Mouse (Mus musculus) liver, embryonic 13.5 days (tissue): ENCODE measurements at regions not wholly inside any gene's neighbourhood (a gene's known extent, or its start where the extent isn't known, plus 50 kb on each side); places are given as distances from the start of the nearest gene placed in this dataset.

Source experiments
- ATAC-seq: fragments of 200-750 bp; cut with Nextera tagmentation; 2 replicates; pipeline ENCODE4 v1.8.0; 2017; ENCODE audit warnings: low read depth, mild to moderate bottlenecking, moderate number of reproducible peaks, moderate library complexity
- DNase-seq: peaks from one replicate; pipeline ENCODE4 v3.0.0; 2022
- H3K27ac ChIP-seq: fragments of 300-500 bp; sonication (generic); 2 replicates; pipeline ENCODE4 v1.5.1; 2015; ENCODE audit warnings: moderate library complexity, mild to moderate bottlenecking, inconsistent platforms
- H3K27me3 ChIP-seq: fragments of 300-500 bp; sonication (generic); 2 replicates; pipeline ENCODE4 v1.6.1; 2015; ENCODE audit warnings: mild to moderate bottlenecking, inconsistent platforms
- H3K36me3 ChIP-seq: fragments of 300-500 bp; sonication (generic); 2 replicates; pipeline ENCODE4 v1.6.1; 2015; ENCODE audit warnings: mild to moderate bottlenecking, inconsistent platforms
- H3K4me1 ChIP-seq: fragments of 300-500 bp; sonication (generic); replicated peaks from 2 replicates; pipeline ENCODE4 v1.6.1; 2015; ENCODE audit warnings: inconsistent platforms
- H3K4me2 ChIP-seq: fragments of 300-500 bp; sonication (generic); 2 replicates; pipeline ENCODE4 v1.6.1; 2015; ENCODE audit warnings: inconsistent platforms, mild to moderate bottlenecking, moderate library complexity
- H3K4me3 ChIP-seq: fragments of 300-500 bp; sonication (generic); replicated peaks from 2 replicates; pipeline ENCODE4 v1.5.1; 2015; ENCODE audit warnings: mild to moderate bottlenecking, inconsistent platforms
- H3K9ac ChIP-seq: fragments of 300-500 bp; sonication (generic); 2 replicates; pipeline ENCODE4 v1.6.1; 2015; ENCODE audit warnings: mild to moderate bottlenecking, inconsistent platforms
- H3K9me3 ChIP-seq: fragments of 300-500 bp; sonication (generic); replicated peaks from 2 replicates; pipeline ENCODE4 v1.6.1; 2016; ENCODE audit warnings: inconsistent platforms
- WGBS: fragments of 180-500 bp; shearing (Covaris S2); methylation state at CpG from one replicate; pipeline ENCODE4 v1.1.7; 2015; ENCODE audit not compliant: insufficient replicate concordance; 5-methylcytosine and 5-hydroxymethylcytosine counted together

DNA sequence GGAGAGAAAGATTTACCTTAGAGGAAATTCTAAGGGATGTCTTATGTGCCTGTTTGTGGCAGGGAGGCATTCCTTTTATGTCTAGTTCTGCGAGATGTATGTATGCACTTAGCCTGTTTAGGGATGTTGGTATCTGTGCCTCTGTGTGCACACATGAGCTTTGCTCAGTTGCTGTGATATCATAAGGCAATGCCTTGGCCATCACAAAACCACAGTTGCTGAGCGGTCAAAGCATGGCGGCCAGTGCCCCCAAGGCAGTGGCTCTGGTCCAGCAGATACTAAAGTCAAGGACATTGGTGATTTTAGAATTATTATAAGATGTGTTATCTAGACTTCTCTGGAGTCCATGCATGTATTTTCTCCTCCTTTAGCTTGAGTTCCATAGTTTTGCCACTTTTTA, 119.5 kb downstream of the Ube2e3 start:
- Histone ChIP-seq H3K9me3 (no peaks in the 10 kb centered on the region), H3K27ac (no peak overlapping the region), H3K4me2 (no peak overlapping the region), H3K27me3 (no peaks in the 10 kb centered on the region), H3K4me1 (peaks cover 19% of the 10 kb centered on the region), H3K9ac (no peak overlapping the region), H3K4me3 (no peak overlapping the region), H3K36me3 (no peaks in the 10 kb centered on the region)
- ATAC-seq (no peak), DNase-seq (no peak)
- WGBS, result 89% methylated on average over 3 of the region's 3 CpGs

DNA sequence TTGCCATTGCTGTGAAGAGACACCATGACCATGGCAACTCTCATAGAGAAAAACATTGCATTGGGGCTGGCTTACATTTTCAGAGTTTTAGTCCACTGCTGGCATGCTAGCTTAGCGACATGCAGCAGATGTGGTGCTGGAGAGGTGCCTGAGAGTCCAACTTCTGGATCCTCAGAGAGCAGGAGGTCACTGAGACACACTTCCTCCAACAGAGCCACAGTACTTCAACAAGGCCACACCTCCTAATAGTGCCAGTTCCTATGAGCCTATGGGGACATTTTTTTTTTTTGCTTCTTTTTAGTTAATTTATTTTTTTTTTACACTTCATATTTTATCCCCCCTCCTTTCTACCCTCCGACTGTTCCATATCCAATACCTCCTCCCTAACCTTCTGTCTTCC, 120.3 kb downstream of the Ube2e3 start:
- WGBS, result 66% methylated on average over 2 of the region's 2 CpGs
- no peak overlapping the region for H3K27ac ChIP-seq
- peaks cover 17% of the 10 kb centered on the region for H3K4me1 ChIP-seq
- no peak overlapping the region for H3K4me3 ChIP-seq
- H3K9me3 ChIP-seq, result no peaks in the 10 kb centered on the region
- no peak overlapping the region for H3K4me2 ChIP-seq
- no peak overlapping the region for H3K9ac ChIP-seq
- H3K27me3 ChIP-seq, result no peaks in the 10 kb centered on the region
- no peaks in the 10 kb centered on the region for H3K36me3 ChIP-seq
- no peak for ATAC-seq
- DNase-seq, result no peak

DNA sequence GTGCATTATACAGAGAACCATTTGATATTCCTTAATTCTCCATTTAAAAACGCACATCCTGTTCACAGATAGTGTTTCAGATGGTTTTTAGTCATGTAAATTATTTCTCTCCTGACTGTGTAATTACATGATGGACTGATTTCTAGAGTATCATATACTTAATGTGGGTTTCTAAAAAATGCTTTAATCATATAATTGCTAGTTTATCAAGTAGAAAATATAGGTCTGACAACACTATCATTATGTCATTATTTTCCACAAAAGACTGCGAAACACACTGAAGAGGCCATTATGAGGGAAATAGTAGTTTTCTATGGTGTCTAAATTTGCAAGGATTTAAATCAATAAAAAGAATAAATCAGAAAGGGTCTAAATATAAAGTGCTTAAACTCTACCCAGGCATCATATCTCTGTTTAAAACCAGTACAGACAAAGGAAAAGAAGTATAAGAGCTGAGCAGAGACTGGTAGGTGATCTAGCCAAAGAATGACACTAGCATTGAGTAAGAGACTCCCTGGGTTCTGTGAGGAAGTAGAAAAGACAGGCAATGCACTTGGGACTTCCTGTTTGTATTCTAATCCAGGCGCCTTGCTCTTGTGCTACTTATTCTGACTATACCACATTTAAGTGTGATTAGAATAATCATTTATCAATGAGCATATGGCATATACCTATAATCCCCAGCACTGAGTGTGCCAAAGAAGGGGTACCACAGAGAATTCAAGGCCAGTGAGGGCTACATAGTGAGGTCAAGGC, 127.1 kb downstream of the Ube2e3 start:
- no peak overlapping the region for H3K4me2 ChIP-seq
- H3K27ac ChIP-seq, result no peak overlapping the region
- peaks cover 5% of the 10 kb centered on the region for H3K4me1 ChIP-seq
- DNase-seq (no peak), ATAC-seq (no peak)
- 61% methylated on average over 3 of the region's 3 CpGs for WGBS
- no peaks in the 10 kb centered on the region for H3K27me3 ChIP-seq
- H3K9ac ChIP-seq, result no peak overlapping the region
- no peaks in the 10 kb centered on the region for H3K36me3 ChIP-seq
- H3K9me3 ChIP-seq, result no peaks in the 10 kb centered on the region
- no peak overlapping the region for H3K4me3 ChIP-seq

DNA sequence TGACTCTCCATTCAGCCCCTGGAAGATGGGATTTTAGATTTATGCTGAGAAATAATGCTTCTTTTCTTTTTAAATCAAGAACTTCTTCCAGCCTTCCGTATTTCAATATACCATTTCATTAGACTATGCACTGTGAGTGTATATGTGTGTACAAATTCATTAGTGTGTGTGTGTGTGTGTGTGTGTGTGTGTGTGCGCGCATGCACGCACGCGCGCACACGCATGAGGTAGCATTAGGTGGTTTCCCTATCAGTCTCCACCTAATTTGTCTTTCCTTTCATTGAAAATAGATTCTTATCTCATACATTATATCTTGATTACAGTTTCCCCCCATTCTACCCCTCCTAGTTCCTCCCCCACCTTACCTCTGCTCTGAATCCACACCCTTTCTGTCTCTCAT, 130.7 kb downstream of the Ube2e3 start:
- Histone ChIP-seq H3K9ac (no peak overlapping the region), H3K4me2 (no peak overlapping the region), H3K27me3 (no peaks in the 10 kb centered on the region), H3K36me3 (no peaks in the 10 kb centered on the region), H3K4me3 (no peak overlapping the region), H3K4me1 (no peaks in the 10 kb centered on the region), H3K9me3 (no peaks in the 10 kb centered on the region), H3K27ac (no peak overlapping the region)
- 88% methylated on average over 8 of the region's 8 CpGs for WGBS
- no peak for DNase-seq
- no peak for ATAC-seq

DNA sequence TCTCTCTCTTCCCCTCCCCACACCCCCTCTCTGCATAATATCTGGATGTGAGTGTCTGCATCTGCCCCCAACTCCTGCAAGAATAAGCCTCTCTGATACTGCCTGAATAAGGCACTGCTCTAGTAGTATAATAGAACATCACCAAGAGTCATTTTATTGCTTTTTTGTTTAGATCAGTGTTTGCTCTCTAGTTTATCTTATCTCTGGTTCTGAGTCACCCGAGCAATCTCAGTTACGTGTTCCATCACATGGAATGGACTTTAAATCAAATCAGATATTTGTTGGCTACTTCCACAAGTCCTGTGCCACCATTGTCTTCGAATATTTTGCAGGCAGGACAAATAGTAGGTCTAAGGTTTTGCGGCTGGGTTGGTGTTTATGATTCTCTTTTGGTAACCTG, 131.5 kb downstream of the Ube2e3 start:
- Histone ChIP-seq H3K36me3 (no peaks in the 10 kb centered on the region), H3K9me3 (no peaks in the 10 kb centered on the region), H3K4me2 (no peak overlapping the region), H3K27ac (no peak overlapping the region), H3K4me1 (no peaks in the 10 kb centered on the region; the same call in 1 of the 2 replicates), H3K27me3 (no peaks in the 10 kb centered on the region), H3K9ac (no peak overlapping the region), H3K4me3 (no peak overlapping the region)
- ATAC-seq, result no peak
- no peak for DNase-seq
- 63% methylated on average over 4 of the region's 4 CpGs for WGBS

DNA sequence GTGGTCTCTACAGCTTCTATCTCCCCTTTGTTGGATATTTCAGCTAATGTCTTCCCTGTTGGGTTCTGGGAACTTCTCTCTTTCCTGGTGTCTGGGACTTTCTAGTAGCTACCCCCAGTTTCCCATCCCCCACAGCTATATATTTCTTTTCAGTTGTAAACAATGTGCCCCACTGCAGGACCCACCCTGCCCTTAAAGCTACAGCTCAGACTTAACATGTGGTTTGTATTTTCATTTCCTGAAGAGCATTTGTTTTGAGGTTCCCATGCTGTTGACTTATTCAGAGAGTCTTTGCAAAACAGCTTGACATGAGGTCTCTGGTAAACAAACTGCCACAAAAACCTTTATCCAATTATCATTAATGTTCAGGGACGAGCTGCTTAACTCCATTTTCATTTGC, 136.9 kb downstream of the Ube2e3 start:
- no peaks in the 10 kb centered on the region for H3K36me3 ChIP-seq
- DNase-seq (no peak), ATAC-seq (no peak)
- WGBS, result 37% methylated on average over 1 of the region's 1 CpGs
- H3K4me3 ChIP-seq, result no peak overlapping the region
- H3K4me1 ChIP-seq, result peaks cover 4% of the 10 kb centered on the region
- H3K27me3 ChIP-seq, result no peaks in the 10 kb centered on the region
- H3K27ac ChIP-seq, result no peak overlapping the region
- no peak overlapping the region for H3K4me2 ChIP-seq
- H3K9me3 ChIP-seq, result no peaks in the 10 kb centered on the region
- H3K9ac ChIP-seq, result no peak overlapping the region

DNA sequence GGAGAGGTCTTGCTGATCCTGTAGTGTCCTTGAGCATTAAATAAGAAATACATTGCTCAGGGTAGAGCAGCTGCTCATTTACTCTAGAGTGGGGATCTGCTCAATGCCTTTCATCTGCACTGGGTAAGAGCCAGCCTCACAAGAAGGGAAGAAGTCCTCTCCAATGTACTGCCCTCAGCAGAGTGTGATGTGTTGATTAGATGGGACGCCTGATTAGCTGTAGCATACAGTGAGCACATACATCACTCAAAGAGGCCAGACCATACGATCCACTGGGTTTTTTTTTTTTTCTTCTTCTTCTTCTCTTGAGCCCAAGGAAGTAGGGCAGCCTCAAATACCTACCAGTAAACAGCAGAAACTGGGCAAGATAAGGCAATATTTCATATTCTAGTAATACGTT, 140.7 kb downstream of the Ube2e3 start:
- Histone ChIP-seq H3K36me3 (no peaks in the 10 kb centered on the region), H3K4me1 (peaks cover 4% of the 10 kb centered on the region), H3K4me3 (no peak overlapping the region), H3K9ac (no peak overlapping the region), H3K27ac (no peak overlapping the region), H3K4me2 (no peak overlapping the region), H3K9me3 (no peaks in the 10 kb centered on the region), H3K27me3 (no peaks in the 10 kb centered on the region)
- ATAC-seq (no peak), DNase-seq (no peak)
- WGBS, result 28% methylated on average over 3 of the region's 3 CpGs

DNA sequence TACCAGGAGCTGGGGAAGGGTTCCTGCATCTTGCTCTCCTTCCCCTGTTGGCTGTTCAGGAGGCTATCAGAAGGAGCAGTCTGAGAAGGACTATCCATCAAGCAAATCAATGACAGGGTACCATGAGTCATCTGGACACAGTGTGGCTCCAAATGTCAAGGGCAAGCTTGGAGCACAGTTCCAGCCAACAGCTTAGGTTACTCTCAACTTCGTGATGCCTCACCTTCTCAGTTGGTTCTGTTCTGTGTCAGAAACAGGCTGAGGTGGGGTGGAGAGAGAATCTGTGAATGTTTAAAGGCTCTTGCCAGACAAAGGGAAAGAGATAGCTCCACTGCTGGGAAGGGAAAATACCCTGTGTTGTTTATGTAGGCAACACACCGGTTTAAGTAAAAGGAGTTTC, 141.9 kb downstream of the Ube2e3 start:
- no peak overlapping the region for H3K9ac ChIP-seq
- DNase-seq (no peak), ATAC-seq (no peak)

DNA sequence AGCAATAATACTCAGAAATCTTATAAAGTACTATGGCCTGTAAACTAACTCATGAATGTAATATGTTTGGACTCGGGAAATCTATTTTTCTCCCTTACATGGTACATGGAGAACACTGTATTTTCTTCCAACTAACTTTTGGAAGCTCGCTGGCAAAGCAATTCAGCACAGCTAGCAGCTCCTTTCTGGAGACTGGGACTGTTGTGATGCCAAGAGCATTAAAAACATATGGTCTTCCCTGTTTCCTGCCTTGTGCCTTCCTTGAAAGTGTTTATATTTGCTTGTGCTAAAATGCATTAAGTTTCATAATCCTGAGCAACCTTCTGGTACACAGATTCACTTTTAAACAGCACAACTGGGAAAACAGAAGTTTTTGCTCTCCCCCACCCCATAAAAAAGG, 142.3 kb downstream of the Ube2e3 start:
- Histone ChIP-seq H3K27me3 (no peaks in the 10 kb centered on the region), H3K9me3 (no peaks in the 10 kb centered on the region), H3K36me3 (no peaks in the 10 kb centered on the region), H3K9ac (no peak overlapping the region), H3K4me1 (peaks cover 4% of the 10 kb centered on the region; the same call in 1 of the 2 replicates), H3K27ac (no peak overlapping the region), H3K4me2 (no peak overlapping the region), H3K4me3 (no peak overlapping the region)
- no peak for DNase-seq
- no peak for ATAC-seq
- WGBS, result 68% methylated on average over 2 of the region's 2 CpGs

More for the DNA sequence above, 141.9 kb downstream of the Ube2e3 start:
- Histone ChIP-seq H3K4me1 (peaks cover 4% of the 10 kb centered on the region), H3K27ac (no peak overlapping the region), H3K4me2 (no peak overlapping the region), H3K27me3 (no peaks in the 10 kb centered on the region), H3K36me3 (no peaks in the 10 kb centered on the region), H3K4me3 (no peak overlapping the region), H3K9me3 (no peaks in the 10 kb centered on the region)
- 66% methylated on average over 2 of the region's 2 CpGs for WGBS

DNA sequence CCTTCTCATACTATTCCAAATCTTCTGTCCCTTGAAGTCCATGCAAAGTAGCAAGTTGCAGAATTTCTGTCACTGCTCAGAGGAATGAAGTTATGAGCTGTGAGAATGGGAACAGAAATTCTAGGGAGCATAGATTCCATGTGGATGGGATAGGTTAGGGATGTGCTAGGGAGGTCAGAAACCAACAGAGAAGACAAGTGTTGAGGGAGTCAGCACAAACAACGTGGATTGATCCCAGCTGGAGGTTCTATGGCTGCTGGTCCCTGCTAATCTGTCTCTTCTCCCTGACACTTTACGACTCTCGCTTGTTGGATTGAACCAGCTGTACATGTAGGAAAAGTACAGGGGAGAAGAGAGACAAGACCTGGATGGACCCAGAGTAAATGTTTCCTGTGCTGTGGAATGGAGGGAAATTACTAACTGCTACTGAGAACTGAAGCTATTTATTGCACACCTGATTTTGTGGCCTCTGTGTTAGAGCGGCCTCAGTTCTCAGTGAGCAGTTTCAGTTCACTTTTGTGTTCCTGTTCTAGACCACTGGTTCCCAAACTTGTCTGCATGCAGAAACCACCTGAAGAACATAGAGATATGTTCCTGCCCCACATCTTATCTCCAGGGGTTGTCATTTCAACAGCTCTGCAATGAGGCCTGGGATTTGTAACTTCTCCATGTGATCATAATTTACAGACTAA, 151.0 kb downstream of the Ube2e3 start:
- no peak for ATAC-seq
- 69% methylated on average over 4 of the region's 4 CpGs for WGBS
- no peaks in the 10 kb centered on the region for H3K27me3 ChIP-seq
- no peak overlapping the region for H3K4me3 ChIP-seq
- H3K9ac ChIP-seq, result no peak overlapping the region
- H3K9me3 ChIP-seq, result no peaks in the 10 kb centered on the region
- H3K27ac ChIP-seq, result no peak overlapping the region
- no peak overlapping the region for H3K4me2 ChIP-seq
- H3K4me1 ChIP-seq, result no peaks in the 10 kb centered on the region
- no peak for DNase-seq
- no peaks in the 10 kb centered on the region for H3K36me3 ChIP-seq

DNA sequence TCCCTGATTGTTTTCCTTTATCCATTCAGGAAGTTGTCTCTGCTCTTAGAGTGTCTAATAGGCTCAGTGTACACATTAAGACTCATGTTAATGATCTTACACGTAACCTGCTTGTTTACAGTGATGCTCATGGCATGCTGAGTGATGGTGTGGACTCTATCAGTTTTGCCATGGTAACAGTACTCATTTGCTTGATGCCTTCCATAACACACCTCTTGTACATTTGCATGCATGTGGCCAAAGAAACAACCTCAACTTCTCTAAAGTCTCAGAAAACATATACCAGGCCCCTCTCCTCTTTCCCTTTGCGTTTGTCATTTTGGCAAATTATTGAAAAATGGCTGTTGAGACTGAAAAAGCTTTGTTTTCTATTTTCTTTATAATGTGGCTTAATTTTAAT, 155.0 kb downstream of the Ube2e3 start:
- no peaks in the 10 kb centered on the region for H3K27me3 ChIP-seq
- no peak overlapping the region for H3K27ac ChIP-seq
- no peaks in the 10 kb centered on the region for H3K4me1 ChIP-seq
- DNase-seq, result no peak
- ATAC-seq, result no peak
- no peak overlapping the region for H3K4me2 ChIP-seq
- no peaks in the 10 kb centered on the region for H3K36me3 ChIP-seq
- H3K4me3 ChIP-seq, result no peak overlapping the region
- 83% methylated on average over 2 of the region's 2 CpGs for WGBS
- no peaks in the 10 kb centered on the region for H3K9me3 ChIP-seq
- H3K9ac ChIP-seq, result no peak overlapping the region

DNA sequence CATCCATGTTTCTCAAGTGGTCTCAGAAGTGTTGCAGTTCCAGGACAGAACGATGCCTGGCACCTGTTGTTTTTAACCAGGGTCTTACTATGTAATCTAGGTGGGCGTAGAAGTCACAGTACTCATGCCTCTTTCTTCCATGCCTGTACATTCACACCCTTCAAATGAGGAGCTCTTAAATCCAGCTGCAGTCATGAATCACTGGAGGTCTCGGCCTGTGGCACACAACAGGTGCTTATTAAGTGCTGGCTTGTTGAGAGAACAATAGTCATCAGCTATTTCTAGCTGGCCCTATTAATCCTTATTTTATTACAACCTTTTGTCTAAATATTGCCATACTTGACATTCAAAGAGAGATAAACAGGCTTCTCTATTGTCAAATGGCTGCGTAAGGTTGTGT, 157.8 kb downstream of the Ube2e3 start:
- DNase-seq (no peak), ATAC-seq (no peak)
- Histone ChIP-seq H3K36me3 (no peaks in the 10 kb centered on the region), H3K9me3 (no peaks in the 10 kb centered on the region), H3K27me3 (no peaks in the 10 kb centered on the region), H3K27ac (no peak overlapping the region), H3K4me1 (no peaks in the 10 kb centered on the region), H3K4me2 (no peak overlapping the region), H3K9ac (no peak overlapping the region), H3K4me3 (no peak overlapping the region)
- 71% methylated on average over 4 of the region's 4 CpGs for WGBS
